Mouse (Mus musculus) spleen, postnatal 10 days (tissue): ENCODE measurements around the gene Osgep.
A peak's percentile ranks its signal among the peaks of the same experiment; 100 is the strongest.
"Not testable (repeated sequence)": the region's sequence is repeated elsewhere in the genome, so short reads cannot be mapped to it uniquely, and the experiment has no call there.

ENCODE experiments used
- DNase-seq, 2 experiments: peaks; one replicate each; pipeline ENCODE4 v3.0.0; 2021 to 2022; ENCODE audit warnings: low spot score in 2 of 2

Osgep gene

GRCm38 (mm10) chr14:50924281-50925064 lies at the start of gene Osgep, which contains the start of gene Apex1:
Osgep (minus strand) TSS chr14:50924893.
Apex1 (plus strand) TSS chr14:50924968.
- peak; percentile 96 to 97 for DNase-seq

GRCm38 (mm10) chr14:50973700-50974099 lies 49.0 kb upstream of the Osgep start:
- no peak for DNase-seq

GRCm38 (mm10) chr14:50973054-50973453 lies 48.4 kb upstream of the Osgep start:
- DNase-seq = not testable (repeated sequence)

GRCm38 (mm10) chr14:50970822-50971221 lies 46.1 kb upstream of the Osgep start:
- no peak for DNase-seq

- no peak for DNase-seq
Measured at GRCm38 (mm10) chr14:50969558-50970544, 45.2 kb upstream of the Osgep start.

- no peak for DNase-seq
Measured at GRCm38 (mm10) chr14:50969041-50969440, 44.3 kb upstream of the Osgep start.

GRCm38 (mm10) chr14:50968216-50968980 lies 43.7 kb upstream of the Osgep start:
- DNase-seq = no peak

GRCm38 (mm10) chr14:50958289-50958995 lies 33.7 kb upstream of the Osgep start:
- DNase-seq = not testable (repeated sequence)

- DNase-seq = not testable (repeated sequence)
Measured at GRCm38 (mm10) chr14:50957146-50957545, 32.5 kb upstream of the Osgep start.

- DNase-seq = not testable (repeated sequence)
Measured at GRCm38 (mm10) chr14:50956724-50957123, 32.0 kb upstream of the Osgep start.

GRCm38 (mm10) chr14:50955942-50956508 lies 31.3 kb upstream of the Osgep start, which contains the start of gene Pnp2:
Pnp2 (plus strand) TSS chr14:50955992.
- DNase-seq = peak; percentile 82 to 83

- DNase-seq = no peak
Measured at GRCm38 (mm10) chr14:50955487-50955886, 30.8 kb upstream of the Osgep start.

GRCm38 (mm10) chr14:50945526-50945925 lies 20.8 kb upstream of the Osgep start:
- DNase-seq = not testable (repeated sequence)

GRCm38 (mm10) chr14:50945081-50945480 lies 20.4 kb upstream of the Osgep start:
- not testable (repeated sequence) for DNase-seq

GRCm38 (mm10) chr14:50944668-50945033 lies 20.0 kb upstream of the Osgep start:
- not testable (repeated sequence) for DNase-seq

GRCm38 (mm10) chr14:50943932-50944667 lies 19.4 kb upstream of the Osgep start, which contains the start of gene Gm49342:
Gm49342 (plus strand) TSS chr14:50944517.
- peak; percentile 95 to 98 for DNase-seq

- no peak for DNase-seq
Measured at GRCm38 (mm10) chr14:50938940-50939339, 14.2 kb upstream of the Osgep start.

GRCm38 (mm10) chr14:50938119-50938908 lies 13.6 kb upstream of the Osgep start:
- DNase-seq = no peak

GRCm38 (mm10) chr14:50936649-50937048 lies 12.0 kb upstream of the Osgep start:
- DNase-seq = no peak
